Mouse (Mus musculus): ENCODE results near the gene Gabrr1. TPM values are rescaled to one million over a fixed set of nuclear protein-coding genes. Genes with fewer than 3 reads are reported as not detected.

Gene Gabrr1
- total RNA-seq (2023) = not detected

GRCm38 (mm10) chr4:33132221-33132620, at the start of gene Gabrr1:
TSS of gene Gabrr1 (plus strand) at chr4:33132521.

GRCm38 (mm10) chr4:33189735-33190036, 57.4 kb downstream of the Gabrr1 start, which contains the start of gene Pm20d2:
TSS of gene Pm20d2 (minus strand) at chr4:33189737.

GRCm38 (mm10) chr4:33208881-33209841, 76.8 kb downstream of the Gabrr1 start, which contains the start of gene Srsf12:
TSS of gene Srsf12 (plus strand) at chr4:33208991.

Other genes starting within 250 kb of the Gabrr1 start
- 2.3 TPM for gene Ankrd6, start 181.7 kb upstream of the Gabrr1 start, total RNA-seq (2023)
- gene Rragd, start 149.5 kb upstream of the Gabrr1 start, total RNA-seq (2023) = 5.6 TPM
- gene Ube2j1, start 101.1 kb upstream of the Gabrr1 start, total RNA-seq (2023) = 74.0 TPM
- gene Gabrr2, start 69.5 kb upstream of the Gabrr1 start, total RNA-seq (2023) = 9.7 TPM
- not detected for gene Pm20d2, start 57.2 kb downstream of the Gabrr1 start, total RNA-seq (2023)
- gene Srsf12, start 76.5 kb downstream of the Gabrr1 start, total RNA-seq (2023) = 2.3 TPM
- gene Pnrc1, start 157.6 kb downstream of the Gabrr1 start, total RNA-seq (2023) = 916 TPM
- 61.0 TPM for gene Rngtt, start 177.8 kb downstream of the Gabrr1 start, total RNA-seq (2023)